Mouse (Mus musculus) lung, postnatal 0 days (tissue): ENCODE measurements at regions not wholly inside any gene's neighbourhood (a gene's known extent, or its start where the extent isn't known, plus 50 kb on each side); places are given as distances from the start of the nearest gene placed in this dataset.

Experiments
- ATAC-seq: fragments of 200-750 bp; cut with Nextera tagmentation; 2 replicates; pipeline ENCODE4 v1.8.0; 2017; ENCODE audit warnings: moderate library complexity
- DNase-seq: peaks from one replicate; pipeline ENCODE4 v3.0.0-alpha.2; 2016; ENCODE audit warnings: low spot score
- H3K27ac ChIP-seq: fragments of 300-500 bp; sonication (generic); 2 replicates; pipeline ENCODE4 v1.5.1; 2014; ENCODE audit warnings: antibody characterized with exemption, mild to moderate bottlenecking, low read length, mixed read lengths
- H3K27me3 ChIP-seq: fragments of 300-500 bp; sonication (generic); replicated peaks from 2 replicates; pipeline ENCODE4 v1.6.1; 2014; ENCODE audit warnings: low read length, mixed read lengths; ENCODE audit not compliant: insufficient read depth
- H3K36me3 ChIP-seq: fragments of 300-500 bp; sonication (generic); 2 replicates; pipeline ENCODE4 v1.6.1; 2014; ENCODE audit warnings: low read length, mixed read lengths; ENCODE audit not compliant: insufficient read depth
- H3K4me1 ChIP-seq: fragments of 300-500 bp; sonication (generic); 2 replicates; pipeline ENCODE4 v1.6.1; 2014; ENCODE audit warnings: antibody characterized with exemption, low read depth, low read length, mixed read lengths; ENCODE audit not compliant: insufficient read depth
- H3K4me2 ChIP-seq: fragments of 300-500 bp; sonication (generic); replicated peaks from 2 replicates; pipeline ENCODE4 v1.6.1; 2014; ENCODE audit warnings: low read depth, mild to moderate bottlenecking, low read length, moderate library complexity, mixed read lengths
- H3K4me3 ChIP-seq: fragments of 300-500 bp; sonication (generic); 2 replicates; pipeline ENCODE4 v1.5.1; 2014; ENCODE audit warnings: low read depth, low read length
- H3K9ac ChIP-seq: fragments of 300-500 bp; sonication (generic); replicated peaks from 2 replicates; pipeline ENCODE4 v1.6.1; 2014; ENCODE audit warnings: low read depth, mild to moderate bottlenecking
- H3K9me3 ChIP-seq: fragments of 300-500 bp; sonication (generic); 2 replicates; pipeline ENCODE4 v1.6.1; 2016; ENCODE audit warnings: low read length, mixed read lengths
- CTCF ChIP-seq: IDR thresholded peaks from 2 replicates; pipeline ENCODE4 v1.5.1; 2016; ENCODE audit warnings: antibody characterized with exemption, mild to moderate bottlenecking
- EP300 ChIP-seq: IDR thresholded peaks from 2 replicates; pipeline ENCODE4 v1.6.1; 2016; ENCODE audit warnings: antibody characterized with exemption, mild to moderate bottlenecking, control low read depth
- WGBS: fragments of 180-500 bp; shearing (Covaris S2); extraction: QIAGEN DNeasy Blood & Tissue Kit; methylation state at CpG from one replicate; pipeline ENCODE4 v1.1.7; 2014; 5-methylcytosine and 5-hydroxymethylcytosine counted together

GRCm38 (mm10) chr9:93005182-93005953 is 463.3 kb downstream of the Plod2 start:
- WGBS: 75% methylated on average over 3 of the region's 3 CpGs
- H3K27me3 ChIP-seq: no peaks in the 10 kb centered on the region
- H3K9me3 ChIP-seq: no peaks in the 10 kb centered on the region
- no peak for ATAC-seq
- H3K9ac ChIP-seq: no peak overlapping the region
- no peak overlapping the region for H3K27ac ChIP-seq
- H3K36me3 ChIP-seq: no peaks in the 10 kb centered on the region
- no peak for TF ChIP-seq EP300
- no peak for TF ChIP-seq CTCF
- no peaks in the 10 kb centered on the region for H3K4me1 ChIP-seq
- H3K4me2 ChIP-seq: no peak overlapping the region
- no peak overlapping the region for H3K4me3 ChIP-seq
- DNase-seq: no peak

- H3K9ac ChIP-seq: no peak overlapping the region
- H3K27me3 ChIP-seq: no peaks in the 10 kb centered on the region
- no peaks in the 10 kb centered on the region for H3K36me3 ChIP-seq
- no peak overlapping the region for H3K4me2 ChIP-seq
- H3K27ac ChIP-seq: no peak overlapping the region
- DNase-seq: no peak
- no peak overlapping the region for H3K4me3 ChIP-seq
- H3K9me3 ChIP-seq: no peaks in the 10 kb centered on the region
- 66% methylated on average over 4 of the region's 4 CpGs for WGBS
- no peak for ATAC-seq
- no peaks in the 10 kb centered on the region for H3K4me1 ChIP-seq
- TF ChIP-seq EP300: no peak
- no peak for TF ChIP-seq CTCF
Observed at GRCm38 (mm10) chr9:93008511-93009302, 466.7 kb downstream of the Plod2 start.

- Histone ChIP-seq H3K36me3 (no peaks in the 10 kb centered on the region), H3K27ac (no peak overlapping the region), H3K9ac (no peak overlapping the region), H3K4me3 (no peak overlapping the region), H3K9me3 (no peaks in the 10 kb centered on the region), H3K4me2 (no peak overlapping the region), H3K27me3 (no peaks in the 10 kb centered on the region), H3K4me1 (no peaks in the 10 kb centered on the region)
- TF ChIP-seq EP300 (no peak), CTCF (no peak)
- ATAC-seq (no peak), DNase-seq (no peak)
- 75% methylated on average over 10 of the region's 10 CpGs for WGBS
Observed at GRCm38 (mm10) chr9:93044298-93044912, 502.4 kb downstream of the Plod2 start.

- no peaks in the 10 kb centered on the region for H3K36me3 ChIP-seq
- H3K4me1 ChIP-seq: no peaks in the 10 kb centered on the region
- H3K27me3 ChIP-seq: no peaks in the 10 kb centered on the region
- no peak overlapping the region for H3K27ac ChIP-seq
- WGBS: 54% methylated on average over 3 of the region's 3 CpGs
- H3K9ac ChIP-seq: no peak overlapping the region
- H3K9me3 ChIP-seq: no peaks in the 10 kb centered on the region
- no peak overlapping the region for H3K4me2 ChIP-seq
- H3K4me3 ChIP-seq: no peak overlapping the region
- DNase-seq (no peak), ATAC-seq (no peak)
- TF ChIP-seq EP300: no peak
- TF ChIP-seq CTCF: no peak
Observed at GRCm38 (mm10) chr9:93072140-93072539, 530.1 kb downstream of the Plod2 start.

- no peaks in the 10 kb centered on the region for H3K9me3 ChIP-seq
- WGBS: 73% methylated on average over 1 of the region's 1 CpGs
- DNase-seq: no peak
- H3K9ac ChIP-seq: no peak overlapping the region
- no peak for ATAC-seq
- H3K27ac ChIP-seq: no peak overlapping the region
- no peaks in the 10 kb centered on the region for H3K27me3 ChIP-seq
- H3K4me1 ChIP-seq: no peaks in the 10 kb centered on the region
- H3K36me3 ChIP-seq: no peaks in the 10 kb centered on the region
- no peak overlapping the region for H3K4me3 ChIP-seq
- H3K4me2 ChIP-seq: no peak overlapping the region
- TF ChIP-seq CTCF (peak; percentile 47), EP300 (no peak)
Observed at GRCm38 (mm10) chr9:93083114-93083513, 541.1 kb downstream of the Plod2 start.

GRCm38 (mm10) chr9:93098008-93098581 is 556.1 kb downstream of the Plod2 start:
- Histone ChIP-seq H3K9me3 (no peaks in the 10 kb centered on the region), H3K27ac (no peak overlapping the region), H3K36me3 (no peaks in the 10 kb centered on the region), H3K27me3 (no peaks in the 10 kb centered on the region), H3K4me1 (no peaks in the 10 kb centered on the region), H3K4me2 (no peak overlapping the region), H3K4me3 (no peak overlapping the region), H3K9ac (no peak overlapping the region)
- DNase-seq (no peak), ATAC-seq (no peak)
- 70% methylated on average over 1 of the region's 1 CpGs for WGBS
- TF ChIP-seq CTCF (no peak), EP300 (no peak)
